Mouse (Mus musculus): ENCODE results near the gene Hdac9. TPM values are rescaled to one million over a fixed set of nuclear protein-coding genes. Genes with fewer than 3 reads are reported as not detected.

Gene Hdac9
- polyA plus RNA-seq, 1 experiment, result 11.1 TPM

GRCm38 (mm10) chr12:34725204-34725603 is 191.7 kb downstream of the Hdac9 start:
- peak overlapping the region; percentile 72 for H3K27ac ChIP-seq (ENCODE audit: insufficient read depth, low read depth, low read length)
- peaks cover 17% of the 10 kb centered on the region for H3K4me1 ChIP-seq (ENCODE audit: control insufficient read depth, insufficient read depth, low read length)
- no peak for TF ChIP-seq POLR2A (IDR thresholded peaks at IDR 0.05; ENCODE audit: borderline replicate concordance, low read depth, low read length)
- no peak for TF ChIP-seq CTCF (IDR thresholded peaks at IDR 0.05; ENCODE audit: low read depth, low read length)
- no peak overlapping the region for H3K4me3 ChIP-seq (ENCODE audit: insufficient read depth, low read length)

DNA sequence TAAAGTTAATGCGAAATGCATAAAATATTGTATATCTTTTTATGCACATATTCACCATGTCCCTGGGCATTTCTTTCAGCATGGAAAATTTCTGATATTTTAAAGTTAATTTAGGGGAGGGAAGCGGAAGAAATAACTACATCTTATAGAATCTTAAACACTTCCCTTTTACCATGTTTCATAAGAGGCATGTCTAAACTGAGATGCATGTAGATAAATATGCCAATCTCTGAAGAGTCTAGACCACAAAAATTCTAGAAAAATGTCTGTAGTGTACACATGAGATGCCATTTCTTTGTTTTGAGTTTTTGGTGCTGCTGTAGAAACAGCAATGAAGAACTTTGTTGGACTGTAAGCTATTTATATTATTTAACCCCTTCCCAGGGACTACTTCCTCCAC is 192.6 kb downstream of the Hdac9 start:
- Histone ChIP-seq H3K27ac (ENCODE audit: insufficient read depth, low read depth, low read length) (peak overlapping the region; percentile 56; the same call in 1 of the 2 replicates), H3K4me3 (ENCODE audit: insufficient read depth, low read length) (no peak overlapping the region), H3K4me1 (ENCODE audit: control insufficient read depth, insufficient read depth, low read length) (peaks cover 19% of the 10 kb centered on the region)
- no peak for TF ChIP-seq CTCF (IDR thresholded peaks at IDR 0.05; ENCODE audit: low read depth, low read length)
- no peak for TF ChIP-seq POLR2A (IDR thresholded peaks at IDR 0.05; ENCODE audit: borderline replicate concordance, low read depth, low read length)

GRCm38 (mm10) chr12:34722831-34723490 is 193.9 kb downstream of the Hdac9 start:
- TF ChIP-seq POLR2A (IDR thresholded peaks at IDR 0.05; ENCODE audit: borderline replicate concordance, low read depth, low read length) (no peak), CTCF (IDR thresholded peaks at IDR 0.05; ENCODE audit: low read depth, low read length) (no peak)
- peak overlapping the region; percentile 97 for H3K27ac ChIP-seq (ENCODE audit: insufficient read depth, low read depth, low read length)
- H3K4me3 ChIP-seq (ENCODE audit: insufficient read depth, low read length), result peak overlapping the region; percentile 47
- H3K4me1 ChIP-seq (ENCODE audit: control insufficient read depth, insufficient read depth, low read length), result peaks cover 19% of the 10 kb centered on the region

DNA sequence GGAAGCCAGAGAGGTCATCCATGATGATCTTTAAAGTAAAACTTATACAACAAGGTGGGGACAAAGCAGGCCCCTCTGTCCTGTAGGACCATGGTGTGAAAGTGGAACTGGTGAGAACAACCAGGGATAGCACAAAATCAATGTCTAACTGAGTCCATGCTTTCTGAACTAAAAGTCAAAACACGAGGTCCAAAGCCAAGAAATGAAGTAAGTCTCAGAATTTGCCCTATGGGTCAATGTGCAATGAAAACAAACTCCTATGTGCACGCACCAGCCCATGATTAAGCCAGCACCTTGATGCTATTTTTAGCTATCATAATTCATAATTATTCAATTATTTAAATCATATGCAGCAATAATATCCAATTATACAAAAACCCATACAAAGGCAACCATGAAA is 196.0 kb downstream of the Hdac9 start:
- H3K4me3 ChIP-seq (ENCODE audit: insufficient read depth, low read length), result no peak overlapping the region
- TF ChIP-seq CTCF (IDR thresholded peaks at IDR 0.05; ENCODE audit: low read depth, low read length), result no peak
- no peak for TF ChIP-seq POLR2A (IDR thresholded peaks at IDR 0.05; ENCODE audit: borderline replicate concordance, low read depth, low read length)
- H3K27ac ChIP-seq (ENCODE audit: insufficient read depth, low read depth, low read length), result no peak overlapping the region
- peaks cover 18% of the 10 kb centered on the region for H3K4me1 ChIP-seq (ENCODE audit: control insufficient read depth, insufficient read depth, low read length)

DNA sequence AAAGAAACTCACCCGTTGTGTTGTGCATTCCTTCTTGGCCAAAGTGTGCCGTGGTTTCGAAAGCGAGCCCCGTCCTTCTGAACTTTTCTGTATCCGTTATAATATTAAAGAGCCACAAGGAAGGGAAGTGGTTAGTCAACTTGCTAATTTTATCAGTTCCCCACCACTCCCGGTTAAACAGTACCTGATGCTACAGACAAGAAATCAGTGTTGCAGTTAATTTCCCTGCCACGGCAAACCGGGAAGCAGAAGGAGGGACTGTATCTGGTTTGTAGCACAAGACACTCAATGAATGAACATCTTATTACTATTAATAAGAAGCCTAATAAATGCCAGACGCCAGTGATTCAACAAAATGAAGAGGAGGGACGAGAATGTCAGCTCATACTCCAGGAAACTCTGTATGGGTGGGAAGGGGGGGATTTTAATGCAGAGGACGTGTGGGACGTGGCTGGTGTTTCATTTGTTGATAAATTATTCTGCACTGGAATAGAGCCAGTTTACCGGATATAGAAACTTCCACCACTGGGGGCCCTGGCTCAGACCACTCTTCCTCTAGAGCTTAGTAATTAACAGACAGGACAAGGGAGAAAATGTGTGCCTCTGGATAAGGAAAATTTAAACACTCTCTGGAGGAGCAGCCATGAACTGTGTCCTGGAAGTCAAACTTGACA is 202.5 kb downstream of the Hdac9 start:
- Histone ChIP-seq H3K27ac (ENCODE audit: insufficient read depth, low read depth, low read length) (peak overlapping the region; percentile 42), H3K4me3 (ENCODE audit: insufficient read depth, low read length) (peak overlapping the region; percentile 53), H3K4me1 (ENCODE audit: control insufficient read depth, insufficient read depth, low read length) (peaks cover 21% of the 10 kb centered on the region)
- TF ChIP-seq POLR2A (IDR thresholded peaks at IDR 0.05; ENCODE audit: borderline replicate concordance, low read depth, low read length), result no peak
- no peak for TF ChIP-seq CTCF (IDR thresholded peaks at IDR 0.05; ENCODE audit: low read depth, low read length)

- Histone ChIP-seq H3K4me1 (ENCODE audit: control insufficient read depth, insufficient read depth, low read length) (peaks cover 24% of the 10 kb centered on the region), H3K27ac (ENCODE audit: insufficient read depth, low read depth, low read length) (no peak overlapping the region), H3K4me3 (ENCODE audit: insufficient read depth, low read length) (no peak overlapping the region)
- TF ChIP-seq CTCF (IDR thresholded peaks at IDR 0.05; ENCODE audit: low read depth, low read length), result no peak
- no peak for TF ChIP-seq POLR2A (IDR thresholded peaks at IDR 0.05; ENCODE audit: borderline replicate concordance, low read depth, low read length)
These were observed 218.9 kb downstream of the Hdac9 start for GRCm38 (mm10) chr12:34697981-34698380.

DNA sequence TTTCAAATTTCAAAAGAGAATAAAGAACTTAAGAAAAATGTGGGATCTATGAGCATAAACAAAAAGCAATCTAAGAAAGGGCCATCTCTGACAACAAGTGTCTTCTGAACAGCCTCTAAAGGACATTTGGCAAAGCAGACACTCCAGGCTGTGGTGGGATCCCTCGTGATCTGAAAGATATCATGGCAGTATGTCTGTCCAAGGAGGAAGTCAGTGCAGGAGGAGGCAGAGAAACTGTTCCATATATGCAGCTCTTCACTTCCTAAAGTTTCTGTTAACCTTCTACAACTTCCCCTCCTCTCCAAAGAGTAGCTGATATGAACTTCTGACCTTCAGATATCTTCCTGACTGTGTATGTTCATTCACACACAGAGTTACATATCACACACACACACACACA is 220.2 kb downstream of the Hdac9 start:
- H3K4me3 ChIP-seq (ENCODE audit: insufficient read depth, low read length), result no peak overlapping the region
- H3K27ac ChIP-seq (ENCODE audit: insufficient read depth, low read depth, low read length), result peak overlapping the region; percentile 65
- H3K4me1 ChIP-seq (ENCODE audit: control insufficient read depth, insufficient read depth, low read length), result peaks cover 23% of the 10 kb centered on the region
- no peak for TF ChIP-seq POLR2A (IDR thresholded peaks at IDR 0.05; ENCODE audit: borderline replicate concordance, low read depth, low read length)
- no peak for TF ChIP-seq CTCF (IDR thresholded peaks at IDR 0.05; ENCODE audit: low read depth, low read length)

DNA sequence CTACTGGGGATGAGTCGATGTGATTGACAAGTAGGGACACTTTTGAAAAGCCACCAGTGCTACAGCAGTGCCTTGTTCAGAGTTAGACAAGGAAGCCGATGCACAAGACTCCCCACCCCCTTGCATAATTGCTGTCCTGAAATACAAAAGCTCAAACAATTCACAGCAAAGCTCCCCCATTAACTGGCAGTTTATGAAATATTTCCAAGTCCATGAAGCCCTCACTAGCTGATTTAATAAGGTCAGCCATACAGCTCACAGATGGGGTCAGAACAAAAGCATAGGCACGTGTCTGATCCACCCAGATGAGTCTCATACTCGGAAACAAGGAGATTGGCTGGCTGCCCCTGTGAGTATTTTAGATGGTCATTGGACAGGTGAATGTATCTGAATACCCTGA is 228.0 kb downstream of the Hdac9 start:
- Histone ChIP-seq H3K4me1 (ENCODE audit: control insufficient read depth, insufficient read depth, low read length) (0 out of 2 replicates have a peak, but pooled peaks cover 3% of the 10 kb centered on the region), H3K27ac (ENCODE audit: insufficient read depth, low read depth, low read length) (no peak overlapping the region), H3K4me3 (ENCODE audit: insufficient read depth, low read length) (no peak overlapping the region)
- TF ChIP-seq CTCF (IDR thresholded peaks at IDR 0.05; ENCODE audit: low read depth, low read length) (no peak), POLR2A (IDR thresholded peaks at IDR 0.05; ENCODE audit: borderline replicate concordance, low read depth, low read length) (no peak)

DNA sequence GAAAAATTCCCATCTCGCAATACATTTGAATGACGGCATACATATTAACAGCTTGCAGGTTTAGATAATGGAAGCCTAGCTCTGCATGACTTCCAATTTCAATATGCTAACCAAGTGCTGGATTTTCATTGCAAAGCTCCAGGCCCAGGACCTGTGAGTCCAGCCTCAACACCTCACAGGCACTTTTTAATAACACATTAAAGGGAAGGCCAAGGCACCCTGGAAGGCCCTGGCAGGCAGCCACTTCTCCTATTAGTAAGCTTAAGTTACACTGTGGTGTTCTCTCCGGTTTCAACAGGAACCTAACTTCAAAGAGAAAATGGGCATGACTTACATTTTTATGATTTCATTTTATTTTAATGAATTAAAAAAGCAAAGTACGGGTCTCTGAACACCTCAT is 233.5 kb downstream of the Hdac9 start:
- TF ChIP-seq POLR2A (IDR thresholded peaks at IDR 0.05; ENCODE audit: borderline replicate concordance, low read depth, low read length) (no peak), CTCF (IDR thresholded peaks at IDR 0.05; ENCODE audit: low read depth, low read length) (no peak)

GRCm38 (mm10) chr12:34682657-34683056 is 234.2 kb downstream of the Hdac9 start:
- no peak overlapping the region for H3K4me3 ChIP-seq (ENCODE audit: insufficient read depth, low read length)
- TF ChIP-seq POLR2A (IDR thresholded peaks at IDR 0.05; ENCODE audit: borderline replicate concordance, low read depth, low read length) (no peak), CTCF (IDR thresholded peaks at IDR 0.05; ENCODE audit: low read depth, low read length) (no peak)
- H3K27ac ChIP-seq (ENCODE audit: insufficient read depth, low read depth, low read length), result no peak overlapping the region
- H3K4me1 ChIP-seq (ENCODE audit: control insufficient read depth, insufficient read depth, low read length), result peaks cover 31% of the 10 kb centered on the region

More for the DNA sequence above, 233.5 kb downstream of the Hdac9 start:
- Histone ChIP-seq H3K27ac (ENCODE audit: insufficient read depth, low read depth, low read length) (no peak overlapping the region), H3K4me1 (ENCODE audit: control insufficient read depth, insufficient read depth, low read length) (peaks cover 31% of the 10 kb centered on the region), H3K4me3 (ENCODE audit: insufficient read depth, low read length) (no peak overlapping the region)

All from bone marrow macrophage, adult 2 months (primary cell).